Mouse (Mus musculus): Measurements from ENCODE around the gene Spata31d1b. TPM values are rescaled to one million over a fixed set of nuclear protein-coding genes. Genes with fewer than 3 reads are reported as not detected.

The Spata31d1b gene
- polyA plus RNA-seq, 1 experiment from 2014 or later, result not detected

GRCm38 (mm10) chr13:59679306-59679705 is 32.8 kb upstream of the Spata31d1b start:
- no peak for DNase-seq (ENCODE audit: low spot score)
- Histone ChIP-seq H3K36me3 (ENCODE audit: insufficient read depth, low read length) (no peaks in the 10 kb centered on the region), H3K4me1 (replicated peaks; ENCODE audit: insufficient read depth, low read length) (no peaks in the 10 kb centered on the region), H3K27ac (no peak overlapping the region), H3K27me3 (ENCODE audit: insufficient read depth, low read length) (no peaks in the 10 kb centered on the region), H3K9me3 (replicated peaks; ENCODE audit: low read length) (no peaks in the 10 kb centered on the region), H3K4me2 (ENCODE audit: low read length) (no peak overlapping the region), H3K9ac (ENCODE audit: low read depth, low read length) (no peak overlapping the region), H3K4me3 (replicated peaks; ENCODE audit: low read depth, low read length) (no peak overlapping the region)
- no peak for TF ChIP-seq CTCF (IDR thresholded peaks at IDR 0.05; ENCODE audit: low read depth)
- WGBS, result 30% methylated on average over 4 of the region's 4 CpGs
- no peak for ATAC-seq (replicated peaks; ENCODE audit: low FRiP score, low read depth)

GRCm38 (mm10) chr13:59679908-59680307 is 32.2 kb upstream of the Spata31d1b start:
- H3K9me3 ChIP-seq (replicated peaks; ENCODE audit: low read length), result no peaks in the 10 kb centered on the region
- no peak for TF ChIP-seq CTCF (IDR thresholded peaks at IDR 0.05; ENCODE audit: low read depth)
- H3K4me1 ChIP-seq (replicated peaks; ENCODE audit: insufficient read depth, low read length), result no peaks in the 10 kb centered on the region
- no peak overlapping the region for H3K27ac ChIP-seq
- 66% methylated on average over 4 of the region's 4 CpGs for WGBS
- H3K9ac ChIP-seq (ENCODE audit: low read depth, low read length), result no peak overlapping the region
- no peak overlapping the region for H3K4me3 ChIP-seq (replicated peaks; ENCODE audit: low read depth, low read length)
- no peak for ATAC-seq (replicated peaks; ENCODE audit: low FRiP score, low read depth)
- H3K27me3 ChIP-seq (ENCODE audit: insufficient read depth, low read length), result no peaks in the 10 kb centered on the region
- DNase-seq (ENCODE audit: low spot score), result no peak
- H3K4me2 ChIP-seq (ENCODE audit: low read length), result no peak overlapping the region
- no peaks in the 10 kb centered on the region for H3K36me3 ChIP-seq (ENCODE audit: insufficient read depth, low read length)

GRCm38 (mm10) chr13:59682629-59683028 is 29.5 kb upstream of the Spata31d1b start:
- no peak overlapping the region for H3K4me3 ChIP-seq (replicated peaks; ENCODE audit: low read depth, low read length)
- no peak overlapping the region for H3K9ac ChIP-seq (ENCODE audit: low read depth, low read length)
- 32% methylated on average over 7 of the region's 7 CpGs for WGBS
- no peaks in the 10 kb centered on the region for H3K4me1 ChIP-seq (replicated peaks; ENCODE audit: insufficient read depth, low read length)
- no peak overlapping the region for H3K4me2 ChIP-seq (ENCODE audit: low read length)
- H3K27ac ChIP-seq, result no peak overlapping the region
- H3K9me3 ChIP-seq (replicated peaks; ENCODE audit: low read length), result no peaks in the 10 kb centered on the region
- ATAC-seq (replicated peaks; ENCODE audit: low FRiP score, low read depth) (no peak), DNase-seq (ENCODE audit: low spot score) (peak; percentile 64)
- H3K27me3 ChIP-seq (ENCODE audit: insufficient read depth, low read length), result no peaks in the 10 kb centered on the region
- no peaks in the 10 kb centered on the region for H3K36me3 ChIP-seq (ENCODE audit: insufficient read depth, low read length)
- TF ChIP-seq CTCF (IDR thresholded peaks at IDR 0.05; ENCODE audit: low read depth), result no peak

DNA sequence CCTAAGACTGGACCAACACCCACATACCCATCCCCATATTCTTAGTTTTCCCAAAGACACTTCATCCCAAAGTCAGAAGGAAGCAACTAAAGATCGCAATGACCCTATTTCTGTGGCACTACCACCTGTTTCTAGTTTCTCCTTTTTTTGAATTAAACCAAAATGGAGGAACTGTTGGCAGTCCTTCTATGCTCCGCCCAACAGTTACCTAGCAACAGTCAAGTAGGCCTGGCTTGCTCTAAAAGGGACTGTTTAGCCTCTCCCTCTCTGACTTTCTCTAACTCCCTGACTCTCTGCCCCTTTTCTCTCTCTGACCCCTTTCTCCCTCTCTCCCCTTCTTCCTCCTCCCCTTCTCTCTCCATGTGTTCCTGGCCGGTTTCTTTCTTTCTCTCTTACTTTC is 26.8 kb upstream of the Spata31d1b start:
- H3K4me3 ChIP-seq (replicated peaks; ENCODE audit: low read depth, low read length), result no peak overlapping the region

DNA sequence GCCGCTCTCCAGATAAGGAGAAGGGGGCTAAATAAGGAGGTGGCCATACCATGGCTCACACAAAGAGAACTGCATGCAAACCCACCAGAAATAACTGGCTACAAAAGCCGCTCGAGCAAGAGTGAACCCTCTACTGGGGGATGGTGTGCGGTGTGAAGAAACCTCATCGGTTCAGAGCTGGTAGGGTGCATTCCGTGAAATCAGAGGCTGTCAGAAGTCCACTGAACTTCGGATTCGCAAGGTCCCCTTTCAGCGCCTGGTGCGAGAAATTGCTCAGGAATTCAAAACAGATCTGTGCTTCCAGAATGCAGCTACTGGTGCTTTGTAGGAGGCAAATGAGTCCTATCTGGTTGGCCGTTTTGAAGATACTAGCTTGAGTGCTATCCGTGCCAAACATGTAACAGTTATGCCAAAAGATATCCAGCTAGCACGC is 23.7 kb upstream of the Spata31d1b start:
- H3K9ac ChIP-seq (ENCODE audit: low read depth, low read length), result no peak overlapping the region
- TF ChIP-seq CTCF (IDR thresholded peaks at IDR 0.05; ENCODE audit: low read depth), result no peak
- no peak overlapping the region for H3K27ac ChIP-seq
- H3K4me2 ChIP-seq (ENCODE audit: low read length), result no peak overlapping the region
- ATAC-seq (replicated peaks; ENCODE audit: low FRiP score, low read depth) (no peak), DNase-seq (ENCODE audit: low spot score) (no peak)
- H3K9me3 ChIP-seq (replicated peaks; ENCODE audit: low read length), result no peaks in the 10 kb centered on the region
- no peaks in the 10 kb centered on the region for H3K27me3 ChIP-seq (ENCODE audit: insufficient read depth, low read length)
- no peaks in the 10 kb centered on the region for H3K36me3 ChIP-seq (ENCODE audit: insufficient read depth, low read length)
- no peaks in the 10 kb centered on the region for H3K4me1 ChIP-seq (replicated peaks; ENCODE audit: insufficient read depth, low read length)
- 74% methylated on average over 13 of the region's 13 CpGs for WGBS
- no peak overlapping the region for H3K4me3 ChIP-seq (replicated peaks; ENCODE audit: low read depth, low read length)

More for the DNA sequence above, 26.8 kb upstream of the Spata31d1b start:
- 79% methylated on average over 3 of the region's 3 CpGs for WGBS
- H3K4me1 ChIP-seq (replicated peaks; ENCODE audit: insufficient read depth, low read length), result no peaks in the 10 kb centered on the region
- no peak overlapping the region for H3K27ac ChIP-seq
- ATAC-seq (replicated peaks; ENCODE audit: low FRiP score, low read depth) (no peak), DNase-seq (ENCODE audit: low spot score) (no peak)
- H3K27me3 ChIP-seq (ENCODE audit: insufficient read depth, low read length), result no peaks in the 10 kb centered on the region
- H3K36me3 ChIP-seq (ENCODE audit: insufficient read depth, low read length), result no peaks in the 10 kb centered on the region
- TF ChIP-seq CTCF (IDR thresholded peaks at IDR 0.05; ENCODE audit: low read depth), result no peak
- no peak overlapping the region for H3K9ac ChIP-seq (ENCODE audit: low read depth, low read length)
- no peaks in the 10 kb centered on the region for H3K9me3 ChIP-seq (replicated peaks; ENCODE audit: low read length)
- no peak overlapping the region for H3K4me2 ChIP-seq (ENCODE audit: low read length)

GRCm38 (mm10) chr13:59689313-59689712 is 22.8 kb upstream of the Spata31d1b start:
- no peak for ATAC-seq (replicated peaks; ENCODE audit: low FRiP score, low read depth)
- 86% methylated on average over 9 of the region's 9 CpGs for WGBS
- Histone ChIP-seq H3K27ac (no peak overlapping the region), H3K36me3 (ENCODE audit: insufficient read depth, low read length) (no peaks in the 10 kb centered on the region), H3K4me2 (ENCODE audit: low read length) (no peak overlapping the region), H3K4me3 (replicated peaks; ENCODE audit: low read depth, low read length) (no peak overlapping the region), H3K4me1 (replicated peaks; ENCODE audit: insufficient read depth, low read length) (no peaks in the 10 kb centered on the region), H3K27me3 (ENCODE audit: insufficient read depth, low read length) (no peaks in the 10 kb centered on the region), H3K9me3 (replicated peaks; ENCODE audit: low read length) (no peaks in the 10 kb centered on the region), H3K9ac (ENCODE audit: low read depth, low read length) (no peak overlapping the region)
- DNase-seq (ENCODE audit: low spot score), result no peak
- no peak for TF ChIP-seq CTCF (IDR thresholded peaks at IDR 0.05; ENCODE audit: low read depth)

DNA sequence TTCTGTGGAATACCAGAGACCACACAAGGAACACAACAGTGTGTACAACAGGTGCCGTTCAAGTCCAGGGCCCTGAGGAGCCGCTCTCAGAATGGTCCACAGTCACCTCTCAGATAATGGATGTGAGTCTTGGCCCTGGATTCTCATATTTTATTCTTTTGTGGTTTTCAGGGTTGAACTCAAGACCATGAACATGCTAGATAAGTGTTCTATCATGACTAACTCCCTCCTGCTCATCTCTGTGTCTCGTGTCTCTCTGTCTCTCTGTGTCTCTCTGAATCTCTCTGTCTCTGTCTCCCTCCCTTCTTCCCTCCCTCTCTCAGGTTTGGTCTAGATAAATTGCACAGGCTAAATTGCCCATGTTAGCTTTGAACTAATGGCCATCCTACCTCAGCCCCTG is 22.2 kb upstream of the Spata31d1b start:
- Histone ChIP-seq H3K4me1 (replicated peaks; ENCODE audit: insufficient read depth, low read length) (no peaks in the 10 kb centered on the region), H3K9me3 (replicated peaks; ENCODE audit: low read length) (no peaks in the 10 kb centered on the region), H3K9ac (ENCODE audit: low read depth, low read length) (no peak overlapping the region), H3K27ac (no peak overlapping the region), H3K27me3 (ENCODE audit: insufficient read depth, low read length) (no peaks in the 10 kb centered on the region), H3K36me3 (ENCODE audit: insufficient read depth, low read length) (no peaks in the 10 kb centered on the region), H3K4me3 (replicated peaks; ENCODE audit: low read depth, low read length) (no peak overlapping the region), H3K4me2 (ENCODE audit: low read length) (no peak overlapping the region)
- ATAC-seq (replicated peaks; ENCODE audit: low FRiP score, low read depth) (no peak), DNase-seq (ENCODE audit: low spot score) (no peak)
- 95% methylated on average over 3 of the region's 3 CpGs for WGBS
- no peak for TF ChIP-seq CTCF (IDR thresholded peaks at IDR 0.05; ENCODE audit: low read depth)

Measured in kidney, postnatal 0 days (tissue).